Mouse (Mus musculus) heart, embryonic 15.5 days (tissue): ENCODE measurements around the gene F10. TPM values are rescaled to one million over a fixed set of nuclear protein-coding genes. Genes with fewer than 3 reads are reported as not detected.

Experiments used
- ATAC-seq: fragments of 200-750 bp; cut with Nextera tagmentation; replicated peaks from 2 replicates; pipeline ENCODE4 v1.8.0; 2017; ENCODE audit warnings: low read depth, moderate TSS enrichment; ENCODE audit not compliant: insufficient number of reproducible peaks, insufficient read depth, low FRiP score
- H3K27ac ChIP-seq: fragments of 300-500 bp; sonication (generic); 2 replicates; pipeline ENCODE4 v1.5.1; 2015; ENCODE audit warnings: mild to moderate bottlenecking, inconsistent platforms
- H3K27me3 ChIP-seq: fragments of 300-500 bp; sonication (generic); 2 replicates; pipeline ENCODE4 v1.6.1; 2015; ENCODE audit warnings: inconsistent platforms
- H3K36me3 ChIP-seq: fragments of 300-500 bp; sonication (generic); 2 replicates; pipeline ENCODE4 v1.6.1; 2015; ENCODE audit warnings: mild to moderate bottlenecking, inconsistent platforms
- H3K4me1 ChIP-seq: fragments of 300-500 bp; sonication (generic); replicated peaks from 2 replicates; pipeline ENCODE4 v1.6.1; 2015; ENCODE audit warnings: inconsistent platforms
- H3K4me2 ChIP-seq: fragments of 300-500 bp; sonication (generic); 2 replicates; pipeline ENCODE4 v1.6.1; 2015; ENCODE audit warnings: inconsistent platforms, mild to moderate bottlenecking, moderate library complexity
- H3K4me3 ChIP-seq: fragments of 300-500 bp; sonication (generic); 2 replicates; pipeline ENCODE4 v1.5.1; 2015; ENCODE audit warnings: mild to moderate bottlenecking, inconsistent platforms
- H3K9ac ChIP-seq: fragments of 300-500 bp; sonication (generic); 2 replicates; pipeline ENCODE4 v1.6.1; 2015; ENCODE audit warnings: mild to moderate bottlenecking, inconsistent platforms
- H3K9me3 ChIP-seq: fragments of 300-500 bp; sonication (generic); replicated peaks from 2 replicates; pipeline ENCODE4 v1.6.1; 2016; ENCODE audit warnings: inconsistent platforms
- WGBS: fragments of 180-500 bp; shearing (Covaris S2); methylation state at CpG from one replicate; pipeline ENCODE4 v1.1.7; 2015; ENCODE audit warnings: mixed read lengths; 5-methylcytosine and 5-hydroxymethylcytosine counted together
- polyA plus RNA-seq: library from polyadenylated mRNA; unstranded; fragments of >200 nt; fragmentation: Nextera tagmentation; extraction: Ambion mirVana; gene quantifications from 2 replicates; pipeline ENCODE4 v1.2.1, GENCODE M21; 2015

Gene F10
- 1.2 and 1.5 TPM in 2 replicates for polyA plus RNA-seq

DNA sequence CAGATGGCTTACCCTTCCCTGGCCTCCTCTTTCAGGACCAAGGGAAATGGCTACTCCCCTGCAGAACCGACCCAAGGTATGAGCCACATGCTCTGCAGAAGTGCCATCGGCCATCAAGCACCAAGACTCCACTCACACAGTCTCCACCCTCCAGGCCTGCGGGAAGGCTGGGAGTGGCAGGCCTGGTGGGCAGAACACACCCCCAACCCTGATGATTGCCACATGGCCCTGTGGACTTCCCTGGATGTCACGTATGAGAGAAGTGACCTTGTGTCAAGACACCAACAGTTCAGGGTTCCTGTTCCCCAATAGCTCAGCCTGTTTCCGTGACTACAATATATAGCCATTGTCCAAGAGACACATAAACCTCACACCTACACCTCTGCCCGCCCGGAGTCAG is at the start of gene F10:
Gene F10, plus strand, starts transcription at position 294 of the 400 bp plus-strand sequence.
- Histone ChIP-seq H3K36me3 (no peaks in the 10 kb centered on the region), H3K27ac (peak within 1 kb of the TSS; percentile 46), H3K27me3 (no peaks in the 10 kb centered on the region), H3K4me1 (peaks cover 24% of the 10 kb centered on the region), H3K4me3 (no peak within 1 kb of the TSS), H3K9ac (no peak within 1 kb of the TSS), H3K9me3 (no peaks in the 10 kb centered on the region), H3K4me2 (no peak within 1 kb of the TSS)
- 56% methylated on average over 7 of the region's 7 CpGs for WGBS
- ATAC-seq = 0 out of 2 replicates have a peak, but pooled peaks have one; percentile 16

DNA sequence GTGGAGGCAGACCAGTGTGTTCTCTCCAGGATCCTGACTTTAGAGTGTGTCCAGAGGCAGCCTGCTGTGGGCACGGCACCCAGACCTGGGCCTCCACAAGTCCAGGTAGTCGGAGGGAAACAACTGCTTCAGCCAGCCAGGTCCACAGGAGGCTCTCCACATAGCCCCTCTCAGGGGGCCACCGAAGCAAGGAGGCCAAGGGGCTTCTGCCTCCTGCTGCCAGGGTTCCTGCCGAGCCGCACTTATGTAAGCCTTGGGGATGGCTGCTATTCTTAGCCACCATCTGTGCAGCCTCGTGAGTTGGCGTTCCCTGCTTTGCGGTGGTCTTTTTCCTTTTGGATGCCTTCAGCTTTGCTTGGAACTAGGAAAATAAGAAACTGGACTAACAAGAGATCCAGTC is 49.5 kb upstream of the F10 start:
- 48% methylated on average over 8 of the region's 8 CpGs for WGBS
- no peaks in the 10 kb centered on the region for H3K36me3 ChIP-seq
- no peaks in the 10 kb centered on the region for H3K9me3 ChIP-seq
- no peak overlapping the region for H3K9ac ChIP-seq
- no peak overlapping the region for H3K4me3 ChIP-seq
- no peak overlapping the region for H3K27ac ChIP-seq
- H3K27me3 ChIP-seq = no peaks in the 10 kb centered on the region
- 0 out of 2 replicates have a peak overlapping the region, but pooled peaks have one; percentile 10 for H3K4me2 ChIP-seq
- 0 out of 2 replicates have a peak, but pooled peaks have one; percentile 2 for ATAC-seq
- peaks cover 8% of the 10 kb centered on the region for H3K4me1 ChIP-seq

DNA sequence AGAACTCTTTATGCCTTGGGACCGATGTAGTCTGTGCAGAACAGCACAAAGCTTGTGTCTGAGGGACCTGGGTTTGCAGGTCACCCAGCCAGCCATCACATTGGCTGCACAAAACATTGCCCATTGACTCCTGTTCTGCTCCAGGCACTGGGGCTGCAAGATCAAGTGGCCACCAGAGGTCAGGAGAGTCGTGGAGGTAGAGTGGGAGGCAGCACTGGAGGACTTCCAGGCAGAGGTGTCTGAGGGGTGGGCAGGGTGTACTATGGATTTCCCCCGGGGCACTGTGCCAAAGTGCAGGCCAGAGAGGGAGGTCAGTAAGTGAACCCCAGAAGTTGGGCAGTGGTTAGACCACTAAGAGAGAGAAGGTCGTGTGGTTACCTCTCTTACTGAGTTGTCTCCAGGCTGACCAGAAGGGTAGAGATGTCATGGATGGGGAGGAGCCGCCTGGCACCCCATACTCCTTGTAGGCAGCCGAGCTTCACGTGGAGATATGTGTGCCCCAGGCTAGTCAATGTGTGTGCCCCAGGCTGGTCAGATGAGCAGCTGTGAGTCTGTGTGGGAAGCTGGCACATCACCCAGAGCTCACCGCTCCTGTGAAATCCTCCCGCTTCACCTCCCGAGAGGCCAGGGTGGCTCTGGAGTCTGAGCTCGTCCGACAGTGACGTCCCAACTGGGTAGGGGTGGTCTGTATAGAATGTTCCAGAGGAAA is 48.2 kb upstream of the F10 start:
- Histone ChIP-seq H3K4me2 (no peak overlapping the region), H3K9ac (no peak overlapping the region), H3K9me3 (no peaks in the 10 kb centered on the region), H3K36me3 (no peaks in the 10 kb centered on the region), H3K27ac (no peak overlapping the region), H3K27me3 (no peaks in the 10 kb centered on the region), H3K4me1 (peaks cover 12% of the 10 kb centered on the region), H3K4me3 (no peak overlapping the region)
- 70% methylated on average over 13 of the region's 13 CpGs for WGBS
- ATAC-seq = no peak

DNA sequence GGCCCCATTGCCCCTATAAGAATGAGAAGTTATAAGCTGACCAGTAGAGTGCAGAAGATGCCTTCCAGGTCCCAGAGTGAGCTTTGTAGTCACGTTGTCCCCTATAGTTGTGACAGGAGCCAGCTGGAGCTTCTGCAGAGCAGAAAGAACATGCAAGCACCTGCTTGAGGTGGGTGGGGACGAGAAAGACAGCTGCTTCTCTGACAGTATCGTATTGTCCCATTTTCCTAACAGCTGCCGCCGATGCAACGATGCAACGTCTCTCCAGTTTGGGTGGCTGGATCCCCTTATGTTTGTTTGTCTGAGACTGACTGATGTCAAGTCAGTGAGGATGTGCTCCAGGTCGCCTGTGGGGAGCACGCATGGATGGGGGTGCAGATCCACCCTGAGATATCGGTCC is 45.7 kb upstream of the F10 start:
- no peaks in the 10 kb centered on the region for H3K36me3 ChIP-seq
- H3K4me1 ChIP-seq = peaks cover 13% of the 10 kb centered on the region
- H3K27ac ChIP-seq = no peak overlapping the region
- 71% methylated on average over 10 of the region's 10 CpGs for whole genome bisulfite sequencing
- H3K9me3 ChIP-seq = no peaks in the 10 kb centered on the region
- no peak overlapping the region for H3K4me2 ChIP-seq
- no peaks in the 10 kb centered on the region for H3K27me3 ChIP-seq
- no peak overlapping the region for H3K4me3 ChIP-seq
- ATAC-seq = no peak
- no peak overlapping the region for H3K9ac ChIP-seq

DNA sequence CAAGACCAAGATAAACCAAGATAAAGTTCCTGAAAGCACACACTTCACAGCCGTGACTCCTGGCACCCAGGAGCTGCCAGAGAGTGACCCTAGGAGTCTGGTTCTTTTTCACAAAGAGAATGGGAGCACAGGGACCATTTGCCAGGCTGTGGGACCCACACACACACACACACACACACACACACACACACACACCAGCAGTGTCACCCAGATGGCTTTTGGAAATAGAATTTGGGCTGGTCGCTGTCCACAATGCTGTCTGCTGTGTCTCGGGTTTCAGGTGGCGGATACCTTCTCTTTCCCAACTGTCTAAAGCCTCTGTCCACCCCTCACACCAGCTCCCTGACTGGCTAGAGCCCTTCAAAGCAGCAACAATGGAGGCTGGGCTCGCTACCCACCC is 42.6 kb upstream of the F10 start:
- H3K9ac ChIP-seq = no peak overlapping the region
- no peak overlapping the region for H3K4me2 ChIP-seq
- no peaks in the 10 kb centered on the region for H3K36me3 ChIP-seq
- no peaks in the 10 kb centered on the region for H3K27me3 ChIP-seq
- H3K27ac ChIP-seq = no peak overlapping the region
- no peak for ATAC-seq
- WGBS = 80% methylated on average over 5 of the region's 5 CpGs
- no peak overlapping the region for H3K4me3 ChIP-seq
- H3K4me1 ChIP-seq = peaks cover 21% of the 10 kb centered on the region
- no peaks in the 10 kb centered on the region for H3K9me3 ChIP-seq

DNA sequence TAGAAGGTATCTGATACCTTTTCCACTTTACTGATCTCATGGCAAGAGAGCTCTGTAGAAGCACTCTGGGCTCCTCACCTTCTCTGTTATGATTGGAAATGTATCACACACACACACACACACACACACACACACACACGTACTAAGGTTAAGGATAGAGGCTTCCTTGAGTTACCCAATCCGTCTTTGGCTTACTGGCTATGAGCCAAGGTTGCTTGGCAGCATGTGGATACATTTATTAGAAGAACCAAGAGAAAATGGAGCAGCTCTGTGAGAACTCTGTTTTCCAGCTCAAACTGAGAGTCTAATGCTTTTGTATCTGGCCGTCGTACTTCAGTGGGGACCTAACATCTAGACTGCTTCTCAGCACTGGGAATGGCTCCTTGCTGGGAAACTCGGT is 41.6 kb upstream of the F10 start:
- Histone ChIP-seq H3K9ac (no peak overlapping the region), H3K4me3 (no peak overlapping the region), H3K4me1 (peaks cover 21% of the 10 kb centered on the region), H3K27ac (no peak overlapping the region), H3K9me3 (no peaks in the 10 kb centered on the region), H3K4me2 (no peak overlapping the region), H3K27me3 (no peaks in the 10 kb centered on the region), H3K36me3 (no peaks in the 10 kb centered on the region)
- 58% methylated on average over 5 of the region's 5 CpGs for WGBS
- ATAC-seq = no peak

DNA sequence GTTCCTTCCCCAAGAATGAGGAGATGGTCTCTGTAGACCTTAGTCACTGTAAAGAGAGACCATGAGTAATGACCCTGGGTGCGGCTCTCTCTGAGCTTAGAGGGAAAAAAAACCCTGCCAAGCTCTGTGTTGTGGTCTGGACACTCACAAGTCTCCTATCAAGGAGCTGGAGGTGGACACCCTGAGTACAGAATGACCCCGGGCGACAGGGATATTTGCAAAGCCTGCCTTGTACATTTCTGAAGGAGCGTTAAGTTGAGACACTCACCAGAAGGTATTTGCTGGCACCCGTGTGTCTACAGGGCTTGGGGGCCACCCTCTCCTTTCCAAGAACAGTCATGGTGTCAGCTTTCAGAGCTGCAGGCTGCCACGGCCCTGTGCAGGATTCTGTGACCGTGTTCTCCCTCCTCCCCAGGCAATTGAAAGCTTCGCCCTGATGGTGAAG is 40.3 kb upstream of the F10 start:
- no peaks in the 10 kb centered on the region for H3K27me3 ChIP-seq
- ATAC-seq = peak; percentile 28; the same call in 1 of the 2 replicates
- no peaks in the 10 kb centered on the region for H3K36me3 ChIP-seq
- peaks cover 21% of the 10 kb centered on the region for H3K4me1 ChIP-seq
- no peaks in the 10 kb centered on the region for H3K9me3 ChIP-seq
- no peak overlapping the region for H3K9ac ChIP-seq
- peak overlapping the region; percentile 1 for H3K27ac ChIP-seq
- WGBS = 26% methylated on average over 8 of the region's 8 CpGs
- peak overlapping the region; percentile 0; the same call in 1 of the 2 replicates for H3K4me2 ChIP-seq
- H3K4me3 ChIP-seq = no peak overlapping the region

DNA sequence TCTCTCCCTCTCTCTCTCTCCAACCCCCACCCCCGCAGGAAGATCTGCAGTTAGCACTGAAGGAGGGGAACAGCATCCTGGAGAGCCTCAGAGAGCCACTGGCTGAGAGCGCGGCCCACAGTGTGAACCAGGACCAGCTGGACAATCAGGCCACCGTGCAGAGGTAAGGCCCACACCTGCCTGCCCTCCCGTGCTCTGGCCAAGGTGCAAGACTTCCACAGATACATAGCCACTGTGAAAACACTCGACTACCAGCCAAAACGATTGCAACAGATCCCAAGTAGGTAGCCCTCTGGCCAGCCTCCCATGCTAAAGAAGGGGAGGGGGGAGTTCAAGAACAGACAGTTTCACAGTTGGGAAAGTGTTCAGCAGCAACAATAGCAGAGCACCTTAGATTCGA is 38.8 kb upstream of the F10 start:
- Histone ChIP-seq H3K36me3 (no peaks in the 10 kb centered on the region), H3K27me3 (no peaks in the 10 kb centered on the region), H3K27ac (no peak overlapping the region), H3K4me3 (no peak overlapping the region), H3K9ac (no peak overlapping the region), H3K9me3 (no peaks in the 10 kb centered on the region), H3K4me2 (no peak overlapping the region), H3K4me1 (peaks cover 15% of the 10 kb centered on the region)
- 64% methylated on average over 8 of the region's 8 CpGs for WGBS
- ATAC-seq = no peak

DNA sequence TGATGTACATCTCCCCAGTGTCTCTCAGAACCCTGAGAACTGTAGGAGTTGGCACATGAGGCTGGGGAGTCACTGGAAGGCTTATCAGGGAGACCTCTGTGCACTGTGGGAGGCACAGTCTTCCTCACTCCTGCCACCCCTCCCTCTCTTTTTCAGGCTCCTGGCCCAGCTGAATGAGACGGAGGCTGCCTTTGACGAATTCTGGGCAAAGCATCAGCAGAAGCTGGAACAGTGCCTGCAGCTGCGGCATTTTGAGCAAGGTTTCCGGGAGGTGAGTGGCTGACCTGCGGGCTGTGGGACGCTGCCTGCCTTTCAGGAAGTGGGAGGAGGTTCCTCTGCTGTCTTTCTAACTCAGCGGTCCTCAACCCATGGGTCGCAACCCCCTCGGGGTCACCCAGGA is 37.3 kb upstream of the F10 start:
- ATAC-seq = no peak
- H3K4me1 ChIP-seq = peaks cover 15% of the 10 kb centered on the region
- no peaks in the 10 kb centered on the region for H3K9me3 ChIP-seq
- no peak overlapping the region for H3K4me2 ChIP-seq
- WGBS = 55% methylated on average over 9 of the region's 9 CpGs
- no peak overlapping the region for H3K27ac ChIP-seq
- no peak overlapping the region for H3K4me3 ChIP-seq
- H3K27me3 ChIP-seq = no peaks in the 10 kb centered on the region
- no peaks in the 10 kb centered on the region for H3K36me3 ChIP-seq
- H3K9ac ChIP-seq = no peak overlapping the region

DNA sequence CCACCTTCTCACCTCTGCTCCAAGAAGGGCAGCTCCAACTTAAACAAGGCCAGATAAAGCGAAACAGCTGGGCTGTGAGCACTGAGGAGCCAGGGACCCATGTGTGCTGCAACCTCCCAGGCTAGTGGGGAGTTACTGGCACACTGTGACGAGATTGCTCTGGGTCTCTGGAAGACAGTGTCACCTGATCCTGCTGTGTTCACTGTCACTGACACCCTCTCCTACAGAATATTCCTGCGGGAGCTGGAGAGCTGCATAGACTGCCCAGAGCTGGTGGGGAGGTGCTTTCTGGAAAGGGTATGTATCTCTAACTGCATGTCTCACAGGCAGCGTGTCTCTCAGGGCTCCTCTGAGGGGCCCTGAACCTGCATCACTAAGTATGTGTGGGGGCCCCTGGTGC is 29.6 kb upstream of the F10 start:
- Histone ChIP-seq H3K4me3 (no peak overlapping the region), H3K4me1 (no peaks in the 10 kb centered on the region), H3K4me2 (no peak overlapping the region), H3K27me3 (no peaks in the 10 kb centered on the region), H3K9me3 (no peaks in the 10 kb centered on the region), H3K36me3 (peaks cover 13% of the 10 kb centered on the region), H3K27ac (no peak overlapping the region), H3K9ac (no peak overlapping the region)
- 52% methylated on average over 4 of the region's 4 CpGs for WGBS
- 0 out of 2 replicates have a peak, but pooled peaks have one; percentile 32 for ATAC-seq

DNA sequence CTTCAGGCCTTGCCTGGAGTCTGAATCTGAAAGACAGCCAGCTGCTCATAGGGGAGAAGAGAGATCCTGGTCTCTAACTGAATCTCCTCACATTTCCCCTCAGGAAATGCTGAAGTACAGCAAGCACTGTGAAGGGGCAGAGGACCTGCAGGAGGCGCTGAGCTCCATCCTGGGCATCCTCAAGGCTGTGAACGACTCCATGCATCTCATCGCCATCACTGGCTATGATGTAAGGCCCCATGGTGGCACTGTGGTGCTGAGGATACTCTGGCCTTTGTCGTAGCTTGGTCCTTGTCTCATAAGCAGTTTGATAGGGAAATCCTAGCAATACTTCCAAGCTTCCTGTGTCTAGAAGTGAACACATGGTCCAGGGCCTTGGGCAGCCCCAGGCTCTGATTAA is 26.8 kb upstream of the F10 start:
- Histone ChIP-seq H3K4me1 (no peaks in the 10 kb centered on the region), H3K4me2 (no peak overlapping the region), H3K9ac (no peak overlapping the region), H3K27me3 (no peaks in the 10 kb centered on the region), H3K4me3 (no peak overlapping the region), H3K36me3 (peaks cover 13% of the 10 kb centered on the region), H3K27ac (no peak overlapping the region), H3K9me3 (no peaks in the 10 kb centered on the region)
- ATAC-seq = no peak
- WGBS = 50% methylated on average over 4 of the region's 4 CpGs

DNA sequence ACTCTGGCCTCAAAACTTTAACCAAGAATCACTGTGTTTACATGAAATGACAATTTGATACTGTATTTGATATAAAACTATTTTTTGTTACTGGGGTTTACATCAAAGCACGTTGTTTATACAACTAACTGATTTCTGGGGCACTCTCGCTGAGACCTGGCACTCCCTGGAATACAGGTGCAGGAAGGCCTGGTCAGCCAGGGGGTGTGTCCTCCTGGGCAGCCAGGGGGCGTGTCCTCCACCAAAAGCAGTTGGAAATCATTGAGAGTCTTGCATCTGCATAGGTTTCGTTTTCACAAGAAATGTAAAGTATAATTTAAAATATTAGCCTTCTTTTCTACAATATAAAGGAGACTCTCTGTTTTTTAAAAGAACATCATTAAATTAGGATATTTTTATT is 17.5 kb upstream of the F10 start:
- Histone ChIP-seq H3K9me3 (no peaks in the 10 kb centered on the region), H3K4me1 (no peaks in the 10 kb centered on the region), H3K9ac (no peak overlapping the region), H3K27ac (no peak overlapping the region), H3K27me3 (no peaks in the 10 kb centered on the region), H3K4me2 (no peak overlapping the region), H3K36me3 (no peaks in the 10 kb centered on the region), H3K4me3 (no peak overlapping the region)
- ATAC-seq = no peak
- WGBS = 52% methylated on average over 4 of the region's 4 CpGs
